Mouse (Mus musculus) ZHBTc4 (cell line): Measurements from ENCODE around the gene Tmem235.
"Not testable (repeated sequence)": the region's sequence is repeated elsewhere in the genome, so short reads cannot be mapped to it uniquely, and the experiment has no call there.

Experiments used
- DNase-seq: peaks from one replicate; pipeline ENCODE4 v3.0.0-alpha.2; 2011; ENCODE audit warnings: low read depth, low spot score

The Tmem235 gene

GRCm38 (mm10) chr11:117832086-117832969 lies 28.2 kb upstream of the Tmem235 start:
- peak; percentile 97 for DNase-seq

- DNase-seq = not testable (repeated sequence)
Measured at GRCm38 (mm10) chr11:117833509-117833908, 27.0 kb upstream of the Tmem235 start.

- no peak for DNase-seq
Measured at GRCm38 (mm10) chr11:117834086-117834485, 26.5 kb upstream of the Tmem235 start.

GRCm38 (mm10) chr11:117836306-117836705 lies 24.2 kb upstream of the Tmem235 start:
- peak; percentile 95 for DNase-seq

GRCm38 (mm10) chr11:117838572-117838971 lies 22.0 kb upstream of the Tmem235 start:
- DNase-seq = peak; percentile 63

- DNase-seq = no peak
Measured at GRCm38 (mm10) chr11:117839021-117839420, 21.5 kb upstream of the Tmem235 start.

GRCm38 (mm10) chr11:117840910-117841309 lies 19.6 kb upstream of the Tmem235 start:
- no peak for DNase-seq

GRCm38 (mm10) chr11:117843434-117843833 lies 17.1 kb upstream of the Tmem235 start:
- DNase-seq = no peak

GRCm38 (mm10) chr11:117844997-117845396 lies 15.6 kb upstream of the Tmem235 start:
- DNase-seq = no peak

- DNase-seq = no peak
Measured at GRCm38 (mm10) chr11:117845651-117846050, 14.9 kb upstream of the Tmem235 start.

GRCm38 (mm10) chr11:117846640-117847039 lies 13.9 kb upstream of the Tmem235 start:
- no peak for DNase-seq

- DNase-seq = no peak
Measured at GRCm38 (mm10) chr11:117847593-117848215, 12.8 kb upstream of the Tmem235 start.

- DNase-seq = no peak
Measured at GRCm38 (mm10) chr11:117848271-117848984, 12.1 kb upstream of the Tmem235 start.

GRCm38 (mm10) chr11:117848985-117849671 lies 11.4 kb upstream of the Tmem235 start, which contains the start of gene Birc5:
Gene Birc5, plus strand, starts transcription at chr11:117849251.
- peak; percentile 99 for DNase-seq

- no peak for DNase-seq
Measured at GRCm38 (mm10) chr11:117852875-117853274, 7.7 kb upstream of the Tmem235 start.

GRCm38 (mm10) chr11:117854241-117854640 lies 6.3 kb upstream of the Tmem235 start:
- DNase-seq = peak; percentile 91

GRCm38 (mm10) chr11:117855360-117855759 lies 5.2 kb upstream of the Tmem235 start:
- DNase-seq = no peak

- DNase-seq = no peak
Measured at GRCm38 (mm10) chr11:117855975-117856374, 4.6 kb upstream of the Tmem235 start.

- no peak for DNase-seq
Measured at GRCm38 (mm10) chr11:117857462-117857861, 3.1 kb upstream of the Tmem235 start.

- no peak for DNase-seq
Measured at GRCm38 (mm10) chr11:117858392-117858791, 2.2 kb upstream of the Tmem235 start.

GRCm38 (mm10) chr11:117863174-117863856 lies 2.8 kb downstream of the Tmem235 start:
- peak; percentile 54 for DNase-seq
